Mouse (Mus musculus) adrenal gland (tissue): ENCODE data around the gene Bcas3.

ENCODE experiments used
- intact Hi-C: fragments of 180-260 bp; cut with DNase I; formaldehyde crosslinking; loops from one replicate; pipeline ENCODE4 v1.15.1; 2025

The Bcas3 gene

DNA sequence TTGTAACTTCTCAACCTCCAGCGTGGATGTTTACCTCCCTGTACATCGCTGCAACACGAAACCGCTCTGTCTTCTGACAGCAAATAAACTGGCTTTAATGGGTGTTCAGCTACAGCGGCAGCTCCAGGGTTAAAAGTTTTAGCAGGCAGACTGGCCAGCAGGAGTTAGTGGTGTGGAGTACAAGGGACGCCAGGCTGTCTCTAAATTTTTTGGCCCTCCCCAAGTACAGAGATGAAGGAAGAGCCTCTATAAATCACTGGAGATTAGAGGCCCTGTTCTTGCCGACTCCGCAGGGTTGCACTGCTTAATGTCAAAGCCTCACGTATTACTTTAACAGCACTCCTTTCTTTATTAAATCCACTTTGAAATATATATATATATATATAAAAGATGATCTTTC lies 384.3 kb downstream of the Bcas3 start:
- intact Hi-C loops, result loop anchor here (10.0 kb wide), 1 partner anchor 212 kb away; no protein-coding TSS in a partner anchor

DNA sequence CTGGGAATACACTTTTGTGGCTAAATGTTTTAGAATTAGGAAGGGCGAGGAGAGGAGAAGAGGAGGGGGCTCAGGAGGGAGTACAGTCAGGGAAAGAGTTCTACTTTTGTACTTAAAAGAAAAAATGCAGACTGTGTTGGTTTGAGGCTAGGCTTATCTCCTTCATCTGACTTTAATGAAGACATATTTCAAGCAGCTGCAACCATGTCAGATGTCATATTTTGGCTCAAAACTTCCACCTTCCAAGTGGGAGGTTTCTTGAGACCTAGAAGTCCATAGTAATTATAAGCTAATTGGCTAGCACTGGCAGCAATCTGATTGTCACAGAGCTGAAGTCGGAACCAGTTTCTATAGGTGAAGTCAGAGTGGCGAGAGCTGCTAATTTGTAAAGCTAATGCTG lies 384.9 kb downstream of the Bcas3 start:
- intact Hi-C loops, result loop anchor here (10.0 kb wide), 1 partner anchor 213 kb away; no protein-coding TSS in a partner anchor

DNA sequence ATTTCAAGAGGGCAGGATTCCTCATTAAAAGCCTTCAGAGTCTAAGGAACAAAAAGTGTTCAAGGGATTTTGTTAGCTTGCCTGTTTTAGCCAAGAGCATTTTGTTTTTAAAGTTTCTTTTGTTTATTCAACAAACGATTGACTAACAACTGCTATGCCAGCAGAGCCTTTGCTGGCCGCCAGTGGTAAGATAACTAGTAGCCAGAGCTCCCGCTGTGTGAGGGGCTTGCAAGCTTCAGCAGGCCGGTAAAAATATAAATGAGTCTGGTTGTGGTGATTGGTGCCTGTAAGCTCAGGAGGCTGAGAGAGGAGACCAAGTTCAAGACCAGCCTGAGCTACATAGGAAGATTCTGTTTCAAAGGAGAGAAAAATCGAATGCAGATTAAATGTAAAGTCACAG lies 385.6 kb downstream of the Bcas3 start:
- intact Hi-C loops, result loop anchor here (10.0 kb wide), 1 partner anchor 214 kb away; no protein-coding TSS in a partner anchor

DNA sequence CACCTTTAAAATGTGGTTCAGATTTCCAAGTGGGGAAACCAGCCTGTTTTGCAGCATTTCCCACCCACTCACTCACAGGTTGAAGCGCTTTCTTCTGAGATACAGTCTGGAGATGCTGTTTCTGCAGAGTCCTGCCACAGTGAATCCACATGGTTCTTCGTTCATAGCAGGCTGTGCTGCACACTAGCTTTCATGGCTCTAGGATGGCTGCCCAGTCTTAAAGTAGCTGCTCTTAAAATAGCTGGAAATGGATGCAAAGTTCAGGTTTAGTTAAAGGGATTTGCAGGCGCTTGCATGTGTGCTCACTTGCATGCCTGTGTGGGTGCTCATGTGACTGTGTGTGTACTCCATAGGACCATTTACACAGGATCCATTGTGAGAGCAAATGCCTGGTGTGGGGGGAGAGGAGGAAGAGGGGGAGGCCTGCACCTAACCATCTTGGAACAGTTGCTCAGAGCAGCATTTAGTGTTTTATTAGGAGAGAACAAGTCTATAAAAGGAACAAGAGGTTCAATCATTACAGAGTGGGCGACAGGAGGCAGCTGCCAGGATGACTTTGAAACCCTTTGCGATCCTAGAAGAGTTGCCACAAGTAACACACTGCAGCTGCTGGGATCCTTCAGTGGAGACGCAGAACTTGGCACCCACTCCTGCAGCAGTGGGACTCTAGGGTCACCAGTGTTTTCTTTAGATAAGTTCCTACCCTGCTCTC lies 386.5 kb downstream of the Bcas3 start:
- intact Hi-C loops, result loop anchor here (10.0 kb wide), 1 partner anchor 215 kb away; no protein-coding TSS in a partner anchor

DNA sequence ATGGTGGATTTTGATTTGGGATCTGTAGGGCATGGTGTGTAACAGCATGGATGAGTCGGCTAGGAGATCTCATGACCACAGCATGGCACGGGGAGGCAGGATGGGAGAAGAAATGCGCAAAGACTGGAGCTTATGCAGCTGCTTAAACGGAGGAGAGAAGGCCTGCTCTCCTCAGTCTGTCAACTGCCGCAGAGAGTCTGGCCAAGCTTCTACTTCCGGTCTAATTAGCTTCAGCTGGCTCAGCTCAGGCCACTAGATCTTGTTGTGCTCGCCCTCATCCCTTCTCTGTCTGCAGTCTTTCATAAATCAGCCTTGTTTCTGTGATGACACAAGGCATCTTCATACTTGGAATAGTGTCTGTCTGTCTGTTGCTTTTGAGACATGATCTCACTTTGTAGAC lies 393.4 kb downstream of the Bcas3 start:
- intact Hi-C loops, result no loop called here

DNA sequence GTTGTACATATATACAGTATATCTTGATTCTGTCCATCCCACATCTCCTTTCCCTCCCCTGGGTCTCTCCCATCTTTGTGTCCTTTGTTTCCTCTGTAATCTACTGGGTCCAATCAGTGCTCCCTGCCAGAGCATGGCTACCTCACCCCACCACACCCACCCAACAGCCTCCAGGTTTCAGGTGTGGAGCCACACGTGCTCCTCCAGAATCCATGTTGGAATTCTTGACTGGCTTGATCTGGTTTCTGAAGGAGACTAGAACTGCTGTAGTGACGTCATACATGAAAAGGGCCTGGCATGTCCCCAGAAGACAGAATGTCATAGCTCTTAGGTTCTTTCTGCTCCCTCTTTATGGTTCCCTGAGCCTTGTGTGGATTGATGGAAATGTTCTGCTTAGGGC lies 395.9 kb downstream of the Bcas3 start:
- intact Hi-C loops, result no loop called here

DNA sequence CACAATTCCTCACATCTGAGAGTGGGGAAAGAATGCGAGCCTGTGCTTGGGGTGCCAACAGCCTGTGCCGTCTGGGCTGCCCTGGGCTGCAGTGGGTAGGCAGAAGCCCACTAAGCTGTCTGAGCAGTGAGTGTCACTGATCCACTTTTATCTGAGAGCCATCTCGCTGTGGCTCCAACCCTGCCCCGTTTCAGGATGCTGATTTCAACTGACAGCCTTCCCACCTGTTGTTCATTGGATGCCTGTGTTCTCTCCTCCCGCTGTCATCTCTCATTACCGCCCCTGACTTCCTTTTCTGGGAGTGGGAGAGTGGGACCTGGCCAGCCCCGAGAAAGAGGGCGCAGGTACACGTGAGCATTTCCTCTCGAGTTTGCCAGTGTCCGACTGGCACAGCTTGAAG lies 398.2 kb downstream of the Bcas3 start:
- intact Hi-C loops, result no loop called here

DNA sequence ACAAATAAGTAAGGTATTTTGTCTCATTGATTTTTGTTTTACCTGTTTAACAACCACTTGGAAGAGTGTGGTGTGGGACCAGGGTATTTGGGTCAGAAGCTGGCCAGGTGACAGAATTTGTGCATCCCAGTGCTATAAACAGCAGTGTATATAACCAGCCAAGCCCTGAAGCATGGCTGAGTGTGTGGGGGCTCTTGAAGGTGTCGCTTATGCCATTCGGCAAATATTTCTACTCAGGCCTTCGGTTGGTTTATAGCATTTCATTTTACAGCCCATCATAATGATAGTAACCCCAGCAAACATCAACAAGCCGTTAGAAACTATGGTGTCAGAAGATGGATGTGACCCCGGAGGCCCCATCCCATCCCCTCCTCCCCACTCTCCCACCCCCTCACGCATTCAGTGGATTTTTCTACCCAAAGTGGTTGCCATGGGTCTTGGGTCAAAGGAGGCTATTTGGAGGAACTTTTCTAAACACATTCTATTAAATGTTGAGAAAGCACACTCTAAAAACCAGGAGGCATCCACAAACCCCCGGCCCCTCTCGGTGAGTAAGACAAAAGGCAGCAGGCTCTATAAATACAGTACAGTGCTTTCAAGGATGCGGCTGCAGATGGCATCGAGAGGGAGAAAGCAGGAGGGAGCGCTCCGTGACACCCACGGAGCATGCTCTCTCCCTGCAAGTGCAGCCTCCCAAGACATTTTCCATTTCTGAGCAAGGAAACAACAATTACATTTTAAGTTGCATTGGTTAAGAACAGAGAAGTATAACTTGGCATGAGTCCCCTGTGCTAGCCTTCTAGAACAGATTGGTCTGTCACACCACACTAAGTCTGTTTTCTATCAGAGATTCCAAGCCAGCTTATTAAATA lies 401.9 kb downstream of the Bcas3 start:
- intact Hi-C loops, result no loop called here

DNA sequence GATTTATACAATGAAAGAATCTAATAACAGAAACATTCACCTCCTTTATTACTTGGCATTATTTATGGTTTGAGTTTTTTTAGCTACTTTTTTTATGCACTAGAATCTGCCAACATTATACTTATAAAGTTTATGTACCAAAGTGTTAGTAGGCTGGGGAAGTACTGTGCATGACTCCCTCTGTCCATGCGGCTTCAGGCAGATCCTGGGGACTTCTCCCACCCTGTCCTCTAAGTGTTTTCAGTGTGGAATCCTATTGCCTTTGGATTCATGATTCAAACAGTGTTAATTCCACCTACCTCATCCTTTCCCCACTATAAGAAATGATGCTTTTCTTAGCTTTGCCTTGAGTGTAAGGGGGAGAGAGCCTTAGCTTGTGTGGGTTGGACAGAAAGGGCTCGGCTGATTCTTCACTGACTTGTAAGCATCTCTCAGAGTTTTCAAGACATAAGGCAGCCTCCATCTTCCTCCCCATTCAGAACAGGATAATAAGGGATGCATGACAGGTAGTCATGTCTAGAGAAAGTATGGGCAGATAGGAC lies 402.6 kb downstream of the Bcas3 start:
- intact Hi-C loops, result no loop called here

DNA sequence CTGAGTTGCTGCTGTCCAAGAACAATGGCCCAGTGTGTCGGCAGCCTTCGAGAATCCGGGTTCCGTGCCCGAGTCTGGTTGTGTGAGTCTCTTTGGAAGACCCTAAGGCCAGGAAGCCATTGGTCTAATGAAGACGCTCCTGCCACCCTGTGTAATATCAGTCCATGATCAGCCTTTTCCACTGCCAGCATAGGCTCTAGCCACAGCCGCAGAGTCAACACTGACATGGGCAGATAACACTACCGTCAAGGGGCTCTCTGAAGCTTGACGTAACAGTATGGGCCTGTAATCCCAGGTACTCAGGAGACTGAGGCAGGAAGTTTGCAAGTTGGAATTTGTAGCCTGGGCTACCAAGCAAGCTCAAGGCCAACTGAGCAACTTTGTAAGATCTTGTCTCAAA lies 405.9 kb downstream of the Bcas3 start:
- intact Hi-C loops, result no loop called here

DNA sequence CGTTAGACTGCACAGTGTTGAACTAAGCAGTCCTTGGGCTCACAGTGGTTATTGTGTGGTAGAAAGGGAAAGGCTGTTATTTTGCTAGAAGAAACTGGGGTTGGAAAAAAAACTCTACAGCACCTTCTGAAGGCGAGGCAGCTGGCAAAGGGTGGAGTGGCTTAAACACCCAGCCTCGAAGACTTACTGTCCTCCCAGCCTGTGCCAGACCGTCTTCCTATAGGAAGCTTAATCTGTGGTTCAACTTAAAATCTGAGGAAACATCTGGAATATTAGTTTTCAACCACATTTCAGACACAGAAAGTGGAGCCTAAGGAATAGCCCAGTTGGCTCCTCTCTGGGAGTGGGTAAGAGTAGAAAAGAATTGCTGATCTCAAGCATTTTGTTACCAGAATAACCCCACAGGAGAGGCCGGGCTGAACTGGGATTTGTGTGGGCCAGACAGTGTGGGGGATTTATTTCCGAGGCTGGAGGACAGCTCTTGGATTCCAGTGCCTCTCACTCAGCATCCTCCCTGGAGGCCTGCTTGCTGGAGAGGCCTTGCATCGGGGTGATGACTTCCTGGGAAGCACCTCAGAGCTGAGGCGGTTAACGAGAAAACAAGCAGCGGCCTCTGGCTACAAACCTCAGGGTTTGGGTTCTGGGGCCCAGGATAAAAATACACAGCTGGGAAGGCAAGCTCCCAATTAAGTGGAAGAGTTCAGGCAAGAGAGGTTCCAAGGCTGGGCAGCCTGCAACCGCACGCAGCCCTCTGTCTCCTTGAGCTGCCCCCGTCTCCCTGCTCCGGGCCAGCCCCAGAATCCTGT lies 406.9 kb downstream of the Bcas3 start:
- intact Hi-C loops, result no loop called here

DNA sequence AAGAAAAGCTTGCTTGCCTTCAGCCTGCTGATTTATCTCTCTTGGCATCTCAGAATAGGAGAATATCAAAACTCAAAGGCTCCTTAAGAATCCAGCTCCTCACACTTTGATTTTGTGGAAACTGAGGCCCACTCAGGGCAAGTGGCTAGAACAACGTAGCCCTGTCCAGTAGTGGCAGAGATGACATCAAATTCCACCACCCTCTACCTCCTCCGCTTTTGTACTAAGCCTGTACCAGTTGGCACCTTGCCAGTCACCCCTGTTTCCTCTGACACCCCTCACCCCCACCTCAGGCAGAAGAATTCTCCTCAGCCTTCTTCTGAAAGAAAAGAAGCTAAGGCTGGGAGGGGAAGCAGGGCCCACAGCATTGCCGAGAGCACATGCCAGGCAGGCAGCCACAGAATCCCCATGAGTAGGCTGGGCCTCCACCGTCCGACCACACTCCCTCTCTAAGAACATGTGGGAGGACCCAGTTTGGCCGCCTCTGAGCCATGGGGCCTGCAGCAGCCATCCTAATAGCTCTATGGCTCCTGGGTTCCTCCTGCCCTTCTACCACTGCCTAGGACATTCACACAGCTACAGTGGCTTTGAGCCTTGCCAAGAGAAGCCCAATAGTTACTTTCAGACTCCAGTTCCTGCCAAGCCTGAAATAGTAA lies 407.6 kb downstream of the Bcas3 start:
- intact Hi-C loops, result no loop called here

DNA sequence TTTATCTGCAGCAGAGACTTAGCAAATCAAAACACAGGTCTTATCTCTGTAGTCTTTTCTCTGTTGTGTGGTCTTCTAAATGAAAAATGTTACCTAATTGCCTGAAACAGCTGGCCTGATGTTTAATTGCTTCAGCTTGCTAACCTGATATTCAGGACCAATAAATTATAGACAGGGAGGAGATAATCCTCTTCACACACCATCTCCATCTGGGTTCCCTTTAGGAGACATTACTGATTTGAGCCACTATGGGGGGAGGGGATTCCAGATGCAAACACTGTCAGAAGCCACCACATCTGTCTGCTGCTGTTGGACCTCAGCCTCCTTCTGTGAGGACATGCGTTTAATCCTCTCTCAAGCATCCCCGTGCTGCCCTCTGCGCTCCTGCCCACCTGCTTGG lies 408.2 kb downstream of the Bcas3 start:
- intact Hi-C loops, result no loop called here

DNA sequence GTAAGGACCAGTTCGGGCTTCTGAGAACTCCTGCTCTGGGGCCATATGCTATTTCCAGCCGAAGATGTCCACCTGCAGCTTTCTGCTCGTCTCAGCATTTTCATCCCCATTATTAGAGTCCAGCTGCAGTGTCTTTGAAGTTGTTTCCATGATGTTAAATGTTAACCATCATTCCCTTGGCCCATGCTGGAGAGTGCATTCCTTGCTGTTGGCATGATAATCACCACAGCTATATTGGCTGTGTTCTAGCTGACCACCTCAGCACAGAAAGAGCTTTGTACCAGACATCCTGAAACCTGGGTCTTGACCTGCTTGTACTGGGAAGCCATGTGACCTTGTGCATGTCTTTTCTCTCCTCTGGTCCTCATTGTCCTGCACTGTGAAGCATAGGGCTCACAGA lies 410.7 kb downstream of the Bcas3 start:
- intact Hi-C loops, result no loop called here

DNA sequence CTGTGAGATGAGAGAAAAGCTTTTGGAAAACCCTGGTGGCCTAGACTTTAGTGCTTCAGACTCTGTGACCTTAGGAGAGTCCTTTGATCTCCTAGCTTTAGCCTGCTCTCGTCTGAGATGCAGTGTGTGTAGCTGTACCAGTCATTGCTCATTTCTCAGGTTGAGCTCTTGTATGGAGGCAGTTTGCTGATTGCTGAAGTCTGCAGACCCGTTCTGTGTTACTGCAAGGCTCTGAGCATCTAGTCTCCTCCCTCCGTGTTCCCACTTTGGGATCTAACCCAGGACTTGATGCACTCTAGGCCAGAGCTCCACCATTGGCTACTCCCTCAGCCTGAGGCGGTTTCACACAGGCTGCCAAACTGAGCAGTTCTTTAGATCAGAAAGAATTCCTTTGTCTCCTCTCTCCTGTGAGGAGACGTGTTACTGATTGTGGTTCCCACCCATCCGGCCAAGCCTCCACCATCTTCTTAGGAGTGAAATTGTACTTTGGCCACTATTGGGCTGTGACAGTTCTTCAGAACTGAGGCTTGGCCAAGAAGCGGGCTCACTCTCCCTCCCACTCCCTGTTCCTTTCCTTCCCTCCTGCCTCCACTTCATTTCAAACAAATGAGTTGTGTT lies 413.2 kb downstream of the Bcas3 start:
- intact Hi-C loops, result no loop called here

DNA sequence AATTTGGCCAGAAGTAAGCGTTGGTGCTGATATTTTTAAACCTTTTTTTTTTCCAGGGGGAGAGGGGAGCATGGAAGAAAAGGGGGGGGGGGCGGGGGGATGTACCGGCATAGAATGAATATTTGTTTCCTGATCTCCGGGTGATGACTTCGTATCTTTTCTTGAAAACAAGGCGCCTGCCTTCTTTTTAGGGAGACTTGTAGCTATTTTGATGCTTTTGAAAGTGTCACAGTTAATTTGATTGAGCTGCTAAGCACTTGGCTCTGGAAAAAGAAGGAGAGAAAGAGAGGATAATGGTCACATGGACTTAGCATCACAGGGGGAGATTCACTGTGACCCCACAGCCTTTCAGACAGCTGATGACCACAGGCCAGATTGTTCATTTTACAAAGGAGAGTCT lies 413.8 kb downstream of the Bcas3 start:
- intact Hi-C loops, result no loop called here

DNA sequence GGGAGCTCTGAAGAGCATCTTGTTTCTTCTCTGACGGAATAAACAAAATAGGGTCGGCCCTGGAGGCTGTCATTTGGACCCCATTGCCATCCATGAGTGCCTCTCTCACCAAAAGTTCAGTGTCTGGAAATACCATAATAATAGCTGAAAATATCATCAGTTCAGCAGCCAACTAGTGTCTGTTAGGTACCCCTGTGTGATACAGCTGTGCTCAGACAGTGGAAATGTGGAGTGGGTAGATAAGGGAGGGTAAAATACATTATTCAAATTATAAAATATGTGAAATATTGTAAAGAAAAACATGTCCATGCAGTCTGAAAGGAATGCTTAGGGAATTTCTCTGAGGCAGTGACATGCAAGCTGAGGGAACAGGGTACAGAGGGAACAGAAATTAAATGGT lies 416.8 kb downstream of the Bcas3 start:
- intact Hi-C loops, result no loop called here

DNA sequence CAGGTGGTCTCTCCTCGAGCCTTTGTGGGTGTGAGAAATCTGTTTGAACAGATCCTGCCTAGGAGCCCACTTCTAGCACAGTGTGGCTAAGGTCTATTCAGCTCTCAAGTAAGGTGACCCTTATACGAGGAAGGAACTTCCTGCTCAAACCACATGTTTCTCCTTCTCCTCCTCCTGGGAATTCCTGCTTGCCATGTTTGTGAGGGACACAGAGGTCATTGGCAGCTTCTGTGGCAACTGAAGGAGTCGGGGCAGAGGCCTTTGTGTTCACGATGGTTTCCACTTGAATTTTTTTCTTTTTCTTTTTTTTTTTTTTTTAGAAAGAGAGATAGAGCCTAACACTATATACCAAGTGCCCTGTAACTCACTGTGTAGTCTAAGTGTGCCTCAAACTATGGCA lies 420.4 kb downstream of the Bcas3 start:
- intact Hi-C loops, result no loop called here

DNA sequence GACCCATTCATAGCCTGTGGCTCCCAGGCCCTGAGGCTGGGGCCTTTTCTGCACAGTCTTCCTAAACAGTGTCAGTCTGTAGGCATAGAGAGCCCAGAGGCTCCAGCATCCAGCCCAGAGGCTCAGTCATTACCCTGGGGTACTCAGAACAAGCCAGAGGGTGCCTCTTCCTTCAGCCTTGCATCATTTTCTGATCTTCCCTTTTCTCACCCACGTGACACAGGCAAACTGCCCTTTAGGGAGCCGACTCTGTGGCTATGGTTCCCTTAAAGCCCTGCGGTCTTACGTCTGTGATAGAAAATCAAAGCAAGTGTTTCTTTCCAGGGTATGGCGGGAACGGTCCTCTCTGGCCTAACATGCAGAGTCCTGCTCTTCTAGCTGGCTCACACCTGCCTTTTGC lies 421.7 kb downstream of the Bcas3 start:
- intact Hi-C loops, result no loop called here

DNA sequence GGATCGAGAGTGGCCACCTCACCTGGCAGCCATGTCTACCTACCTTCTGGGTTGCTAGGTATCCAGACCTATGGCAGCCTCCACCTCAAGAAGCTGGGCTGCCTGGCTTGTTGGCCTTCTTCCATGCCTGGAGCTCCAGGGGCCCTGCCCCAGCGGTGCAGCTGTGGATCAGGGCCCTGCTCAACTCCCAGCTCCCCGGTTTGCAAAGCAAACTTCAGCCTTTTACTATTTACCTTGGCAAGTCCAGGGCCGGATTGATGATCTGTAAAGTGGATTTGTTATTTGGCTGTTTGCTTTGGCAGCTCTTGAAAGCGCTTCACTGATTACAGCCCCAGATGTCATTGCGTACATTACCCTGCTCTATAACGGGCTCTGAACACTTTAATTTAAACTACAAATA lies 422.5 kb downstream of the Bcas3 start:
- intact Hi-C loops, result no loop called here
